Mouse (Mus musculus) lung, postnatal 14 days (tissue): ENCODE data around the gene Phyhipl.

Experiments used
- DNase-seq: peaks from one replicate; pipeline ENCODE4 v3.0.0; 2021

The Phyhipl gene

DNA sequence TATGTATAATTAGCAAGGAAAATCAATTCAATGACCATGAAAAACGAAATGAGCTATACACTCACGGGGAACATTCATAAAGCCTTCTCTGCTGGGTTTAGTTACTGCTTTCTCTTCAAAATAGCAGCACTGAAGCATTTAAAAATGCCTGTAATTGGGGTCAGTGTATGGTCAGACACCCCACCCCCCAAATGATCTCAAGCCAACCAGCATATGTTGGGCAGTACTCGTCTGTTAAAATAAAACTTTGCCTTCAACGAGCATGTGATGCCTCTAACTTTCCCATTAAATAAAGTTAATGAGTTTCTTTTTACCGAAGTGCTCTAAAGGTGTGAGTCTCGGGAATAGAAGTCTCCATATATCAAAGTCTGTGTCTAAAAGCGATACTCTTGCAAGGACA lies at the start of gene Phyhipl:
Phyhipl (minus strand) TSS at position 138 of the 400 bp plus-strand sequence.
- no peak for DNase-seq

DNA sequence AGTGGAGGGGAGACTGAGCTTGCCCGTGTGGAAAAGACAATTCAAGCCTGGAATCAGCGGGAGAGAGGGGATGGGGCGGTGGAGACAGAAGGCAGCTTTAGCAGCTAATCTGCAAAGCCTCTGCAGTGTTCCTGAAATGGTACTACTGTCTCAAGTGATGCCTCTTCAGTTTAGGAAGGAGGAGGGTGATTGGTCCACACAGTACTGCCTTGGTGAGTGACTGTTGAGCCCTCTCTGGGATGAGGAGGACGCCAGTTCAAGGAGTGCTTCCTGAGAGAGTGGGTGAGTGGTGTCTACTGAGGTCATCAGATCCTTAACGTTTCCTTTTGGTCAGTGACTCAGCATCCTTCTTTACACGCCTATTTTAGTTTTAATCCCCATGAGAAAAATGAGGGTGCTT lies 47.4 kb upstream of the Phyhipl start:
- DNase-seq = no peak

DNA sequence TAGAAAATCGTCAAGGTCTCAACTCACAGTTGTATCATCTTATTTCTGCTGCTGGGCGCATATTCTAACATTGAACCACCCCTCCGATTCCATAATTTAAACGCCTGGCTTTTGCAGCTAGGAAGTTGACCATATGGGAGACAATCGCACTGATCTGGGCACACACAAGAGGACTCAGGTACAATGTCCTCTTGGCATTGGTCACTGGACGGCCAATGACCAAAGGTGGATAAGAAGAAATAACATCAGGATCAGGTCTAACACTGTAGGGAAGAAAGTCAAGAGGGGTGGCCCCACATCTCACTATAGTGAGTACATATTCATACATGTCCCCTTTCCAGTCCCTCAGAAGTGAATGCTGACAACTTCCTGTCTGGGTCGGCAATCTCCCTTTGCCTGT lies 43.8 kb upstream of the Phyhipl start:
- no peak for DNase-seq

DNA sequence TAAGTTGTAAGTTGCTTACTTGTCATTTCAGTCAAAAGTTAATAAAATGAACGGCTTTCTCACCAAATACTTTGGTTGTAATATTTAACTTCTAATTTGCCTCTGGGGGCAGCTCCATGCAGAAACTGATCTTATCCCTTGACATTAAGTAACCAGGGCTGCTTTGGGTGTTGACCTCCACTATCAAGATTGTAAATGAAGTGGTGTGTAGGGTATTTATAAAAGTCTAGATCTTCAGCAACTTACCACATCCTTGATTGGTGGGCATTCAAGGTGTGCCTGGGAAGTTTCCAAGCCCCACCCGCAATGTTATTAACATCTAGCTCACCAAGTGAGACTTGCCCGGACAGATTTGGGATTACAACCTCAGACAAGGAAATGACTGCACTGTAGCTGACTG lies 42.2 kb upstream of the Phyhipl start:
- DNase-seq = no peak

DNA sequence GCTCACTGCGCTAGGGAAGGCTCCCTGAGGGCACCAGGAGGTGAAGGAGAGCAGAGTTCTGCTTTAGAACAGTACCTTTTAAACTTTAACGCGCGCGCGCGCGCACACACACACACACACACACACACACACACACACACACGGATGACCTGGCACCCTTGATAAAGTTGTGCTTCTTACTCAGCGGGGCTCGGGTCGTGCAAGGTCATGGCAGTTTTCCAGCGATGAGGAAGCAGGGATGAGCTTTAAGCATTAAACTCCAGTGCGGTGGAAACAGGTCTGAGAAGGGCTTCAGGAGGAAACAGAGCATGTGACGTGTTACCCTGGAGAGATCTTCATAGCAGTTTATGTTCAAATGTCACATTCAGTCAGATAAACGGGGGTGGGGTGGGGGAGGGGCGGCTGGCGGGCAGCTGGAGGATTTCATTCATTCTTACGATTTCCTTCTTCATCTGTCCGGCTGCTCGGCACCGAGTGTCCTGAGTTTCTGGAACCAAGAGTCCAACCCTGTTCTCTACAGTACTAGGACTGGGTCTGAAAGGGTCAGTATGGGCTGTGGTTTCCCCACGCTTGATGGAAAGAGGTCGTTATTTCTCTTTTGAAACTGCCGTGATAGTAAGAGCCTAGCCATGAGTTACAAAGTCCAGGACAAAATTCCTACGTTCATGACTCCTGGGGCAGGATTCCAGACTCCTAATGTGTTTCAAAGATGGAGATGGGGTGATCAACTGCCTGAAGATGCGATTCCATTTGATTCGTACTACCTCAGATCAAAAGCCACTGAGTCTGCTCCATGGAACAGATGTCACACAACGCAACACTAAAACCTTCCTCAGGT lies 41.2 kb upstream of the Phyhipl start:
- no peak for DNase-seq

DNA sequence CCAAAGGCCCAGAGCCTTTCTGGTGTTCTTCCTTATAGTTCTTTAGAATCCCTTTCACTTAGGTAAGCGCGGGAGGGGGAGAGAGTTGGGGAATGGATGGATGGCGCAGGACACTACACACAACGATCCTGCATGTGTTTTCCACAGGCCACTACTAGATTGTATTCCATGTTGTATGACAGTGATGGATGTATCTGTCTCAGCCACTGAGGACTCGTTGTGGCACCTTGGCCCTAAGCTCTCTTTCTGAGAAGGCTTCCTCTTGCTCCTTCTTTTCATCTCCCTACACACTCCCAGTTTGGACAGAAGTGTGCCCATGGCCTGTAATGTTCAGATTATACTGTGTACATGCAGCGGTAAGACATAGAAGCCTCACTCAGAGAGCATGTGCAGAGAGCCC lies 33.6 kb upstream of the Phyhipl start:
- DNase-seq = no peak

DNA sequence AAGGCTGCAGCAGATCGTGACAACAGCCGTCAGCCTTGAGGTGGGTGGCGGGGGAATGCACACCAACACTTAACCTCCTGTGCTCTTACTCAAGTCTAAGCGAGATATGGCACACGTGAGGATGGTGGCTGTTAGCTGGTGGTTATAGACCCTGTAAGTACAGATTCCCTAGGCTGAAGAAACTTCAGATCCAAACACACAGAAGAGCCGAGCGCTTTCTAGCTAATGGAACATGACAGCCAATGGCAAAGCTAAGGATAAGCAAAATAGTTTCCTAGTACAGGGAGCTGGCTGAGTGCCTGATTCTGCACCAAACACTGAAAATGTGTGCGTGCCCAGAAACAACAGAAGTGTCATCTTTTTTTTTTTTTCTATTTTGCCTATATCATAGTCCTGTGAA lies 33.1 kb upstream of the Phyhipl start:
- DNase-seq = peak; percentile 10

DNA sequence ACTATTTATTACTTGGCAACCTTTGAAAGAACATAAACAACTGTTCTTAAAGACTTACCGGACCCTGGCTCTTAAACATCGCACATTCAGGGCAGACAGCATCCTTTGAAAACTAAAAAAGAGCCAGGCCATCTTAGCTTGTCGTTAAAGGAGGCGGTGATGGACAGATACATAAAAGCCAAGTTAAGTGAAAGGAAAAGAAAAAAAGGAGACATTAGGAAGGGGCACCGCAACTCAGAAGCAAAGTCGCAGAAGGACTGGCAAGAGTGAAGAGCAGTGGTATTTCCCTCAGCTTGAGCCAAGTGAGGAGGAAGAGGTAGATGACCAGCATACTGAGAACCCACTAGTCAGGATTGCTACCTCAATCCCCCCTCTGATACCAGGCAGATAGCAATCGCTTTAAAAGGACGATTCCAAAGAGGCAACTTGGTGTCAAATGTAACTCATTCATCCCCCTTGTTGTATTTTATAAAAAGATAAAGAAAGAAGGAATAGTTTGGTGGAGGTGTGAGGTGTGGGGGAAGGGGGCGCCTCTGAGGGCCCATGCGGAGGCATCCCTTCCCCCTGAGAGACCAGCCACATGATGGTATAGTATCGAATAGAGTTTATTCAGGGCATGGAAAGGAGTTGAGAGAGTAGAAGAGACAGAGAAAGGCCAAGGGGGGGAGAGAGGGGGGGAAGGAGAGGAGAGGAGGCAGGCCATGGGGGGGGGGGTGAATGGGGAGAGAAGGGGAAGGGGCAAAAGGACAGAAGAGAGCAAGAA lies 31.4 kb upstream of the Phyhipl start:
- no peak for DNase-seq

DNA sequence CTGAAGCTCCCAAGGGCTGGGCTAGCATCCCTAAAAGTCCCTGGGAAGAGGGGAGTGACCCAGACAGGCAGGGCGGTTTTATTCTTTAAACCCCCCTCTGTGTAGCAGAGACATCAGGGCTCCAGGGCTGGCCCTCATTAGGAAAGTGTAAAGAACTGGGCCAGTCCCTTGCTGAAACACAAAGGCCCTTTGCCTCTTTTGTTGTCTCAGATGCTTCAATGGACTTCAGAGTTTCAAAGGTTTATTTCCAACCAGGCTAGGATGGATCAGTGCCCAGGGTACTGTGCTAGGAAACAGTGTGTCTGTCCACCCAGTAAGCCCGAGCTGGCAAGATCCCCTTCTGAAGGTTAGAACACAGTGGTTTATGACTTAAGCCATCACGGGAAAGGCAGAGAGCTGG lies 30.7 kb upstream of the Phyhipl start:
- no peak for DNase-seq

DNA sequence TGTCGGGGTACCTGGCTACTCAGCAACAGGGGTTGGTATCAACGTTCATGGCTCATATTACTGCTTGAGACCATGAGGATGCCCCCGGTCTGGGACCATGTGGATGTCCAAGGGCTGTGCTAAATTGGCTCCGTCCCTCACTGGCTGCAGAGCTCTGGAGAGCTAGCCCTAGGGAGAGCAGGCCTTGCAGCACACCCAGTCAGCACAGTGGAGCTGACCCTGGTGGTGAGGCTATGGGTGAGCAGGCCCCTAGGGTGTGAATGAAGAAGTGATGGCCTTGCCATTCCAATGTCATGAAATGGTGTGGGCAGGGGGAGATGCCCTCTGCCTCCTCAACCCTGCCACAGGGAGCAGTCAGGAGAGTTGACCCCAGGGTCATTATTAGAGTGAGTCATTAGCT lies 27.7 kb upstream of the Phyhipl start:
- DNase-seq = no peak

DNA sequence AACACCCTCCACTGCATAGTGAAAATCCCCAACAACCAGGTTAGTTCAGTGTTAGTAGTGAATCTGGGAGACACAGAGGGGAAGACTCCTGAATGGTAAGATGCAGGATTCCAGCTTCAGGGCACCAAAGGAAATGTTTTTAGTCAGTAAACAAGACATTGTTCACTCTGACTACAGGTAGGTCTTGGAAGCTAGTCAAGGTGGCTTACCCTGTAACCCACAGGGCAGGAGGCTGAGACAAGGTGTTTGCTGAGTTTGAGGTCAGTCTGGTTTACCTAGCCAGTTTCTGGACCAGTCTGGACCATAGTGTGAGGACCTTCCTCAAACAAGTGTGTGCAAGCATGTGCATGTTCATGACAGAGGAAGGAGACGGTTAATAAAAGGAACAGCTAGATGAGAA lies 22.2 kb upstream of the Phyhipl start:
- DNase-seq = no peak

DNA sequence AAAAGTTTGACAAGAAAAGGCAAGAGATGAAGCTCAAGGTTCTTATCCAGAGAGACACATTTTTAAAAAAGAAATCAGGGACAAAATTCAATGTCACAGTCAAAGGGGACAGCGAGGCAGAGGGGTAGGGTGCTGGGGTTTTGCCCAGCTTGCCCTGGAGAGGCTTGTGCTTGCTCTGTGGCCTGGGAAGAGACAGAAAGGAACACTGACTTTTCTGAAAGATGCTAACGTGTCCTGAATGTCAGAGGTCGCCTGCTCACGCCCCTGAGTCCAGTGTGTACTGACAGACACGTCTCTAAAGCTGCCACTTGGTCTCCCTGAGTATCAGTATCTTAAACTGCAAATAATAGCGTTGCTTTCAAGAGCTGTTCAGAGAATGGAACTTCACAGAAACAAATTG lies 507 bp upstream of the Phyhipl start:
- DNase-seq = no peak

DNA sequence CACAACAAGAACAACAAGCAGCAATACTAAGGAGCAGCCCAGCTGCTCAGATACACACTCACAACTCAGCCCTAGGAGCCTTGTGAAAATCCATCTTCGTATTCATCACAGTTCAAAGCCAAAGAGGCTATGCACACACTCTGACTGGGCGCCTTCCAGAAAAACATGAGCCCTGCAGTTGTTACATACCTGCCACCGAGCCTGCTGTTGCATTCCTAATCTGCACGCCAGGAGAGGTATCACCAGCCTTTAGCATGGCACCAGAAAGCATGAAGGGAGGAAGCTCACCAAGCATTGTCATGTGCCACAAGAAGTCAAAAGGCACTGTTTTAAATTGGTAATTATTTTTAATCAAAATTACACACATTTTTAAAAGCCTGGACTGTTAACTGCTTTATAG lies 1.1 kb downstream of the Phyhipl start:
- DNase-seq = no peak

DNA sequence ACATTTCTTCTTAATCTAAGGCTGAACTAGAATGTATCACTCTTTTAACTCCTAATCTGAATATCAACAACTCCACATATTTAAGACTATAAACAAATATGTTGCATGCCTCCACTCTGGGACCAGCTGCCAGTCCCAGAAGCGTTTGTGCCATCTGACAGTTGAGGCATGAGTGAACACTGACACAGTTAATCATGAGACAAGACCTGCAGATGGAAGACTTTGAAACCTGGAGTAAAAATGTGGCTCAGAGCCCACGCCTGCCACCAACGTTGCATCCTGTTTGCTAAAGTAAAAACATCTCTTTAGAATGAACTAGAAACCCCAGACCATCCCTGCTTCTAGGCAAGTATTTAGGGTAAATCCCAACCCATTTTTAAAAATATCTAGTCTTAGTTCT lies 1.6 kb downstream of the Phyhipl start:
- no peak for DNase-seq

DNA sequence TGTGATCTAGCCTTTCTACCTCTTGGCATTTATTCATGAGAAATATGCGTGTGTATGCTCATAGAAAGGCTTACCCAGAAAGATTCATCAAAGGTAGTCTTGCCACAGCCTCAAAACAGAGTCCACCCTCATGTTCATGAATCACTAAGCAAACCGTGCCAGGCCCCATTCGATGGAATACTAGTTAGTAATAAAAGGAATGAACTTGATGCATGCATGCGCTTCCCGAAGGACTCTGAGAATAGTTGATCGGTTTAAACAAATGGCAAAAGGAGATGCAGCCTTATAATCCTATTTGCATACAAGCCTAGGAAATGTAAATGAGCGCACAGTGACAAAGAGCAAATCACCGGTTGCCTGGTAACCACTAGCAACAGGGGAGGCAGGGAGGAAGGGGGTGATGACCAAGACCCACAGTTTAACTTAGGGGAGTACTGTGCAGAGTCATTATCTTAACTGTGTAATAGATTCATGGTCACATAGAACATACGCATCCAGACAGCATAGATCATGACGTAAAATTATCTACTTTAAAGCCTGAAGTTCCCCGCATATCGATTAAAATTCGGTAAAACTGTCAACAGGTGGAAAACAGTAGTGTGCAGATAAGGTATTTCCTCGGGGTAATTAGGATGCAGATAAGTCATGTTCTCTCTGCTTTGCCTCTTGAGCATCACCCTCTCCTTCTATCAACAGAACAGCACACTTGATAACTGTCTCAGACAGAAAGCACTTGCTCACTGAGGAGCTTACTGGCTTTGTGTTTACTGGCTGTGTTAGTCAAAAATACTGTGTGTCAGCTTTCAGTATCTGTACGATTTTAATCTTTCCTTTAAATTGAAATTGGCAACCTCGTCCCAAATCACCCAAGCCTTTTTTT lies 3.8 kb downstream of the Phyhipl start:
- no peak for DNase-seq

DNA sequence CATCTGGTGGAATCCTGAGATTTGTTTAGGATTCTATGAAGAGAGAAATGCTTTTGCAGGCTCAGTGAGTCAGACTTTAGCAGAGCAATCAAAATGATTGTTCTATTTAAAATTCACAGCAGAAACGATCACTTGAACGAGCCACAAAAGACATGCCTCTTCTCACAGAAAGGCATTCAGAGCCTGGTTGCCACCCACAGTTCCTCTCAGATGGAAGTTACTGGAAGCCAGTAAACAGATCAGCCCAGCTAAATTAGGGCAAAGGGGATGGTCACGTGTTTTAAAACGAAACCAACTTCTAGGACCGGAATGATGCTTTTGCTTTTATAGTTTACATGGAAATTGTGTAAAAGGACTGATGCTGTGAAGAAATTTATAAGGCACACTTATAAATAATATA lies 6.9 kb downstream of the Phyhipl start:
- DNase-seq = peak; percentile 1

DNA sequence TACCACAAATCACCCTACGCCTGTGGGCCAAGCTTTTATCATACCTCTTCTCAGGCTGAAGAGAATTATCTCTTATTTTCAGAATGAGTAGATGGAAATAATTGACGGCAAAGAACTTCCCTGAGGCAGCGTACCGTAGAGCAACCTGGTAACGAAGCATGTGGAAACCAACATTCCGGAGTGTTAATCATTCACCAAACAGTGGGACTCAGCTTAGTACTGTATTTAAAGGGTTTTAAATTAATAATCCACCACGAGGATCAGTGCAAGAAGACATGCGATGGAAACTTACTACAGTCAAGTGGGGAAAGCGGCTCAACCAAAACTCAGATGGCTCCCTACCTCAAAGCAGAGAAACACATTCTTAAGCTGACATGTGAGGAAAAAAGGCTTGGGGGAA lies 12.6 kb downstream of the Phyhipl start:
- DNase-seq = no peak

DNA sequence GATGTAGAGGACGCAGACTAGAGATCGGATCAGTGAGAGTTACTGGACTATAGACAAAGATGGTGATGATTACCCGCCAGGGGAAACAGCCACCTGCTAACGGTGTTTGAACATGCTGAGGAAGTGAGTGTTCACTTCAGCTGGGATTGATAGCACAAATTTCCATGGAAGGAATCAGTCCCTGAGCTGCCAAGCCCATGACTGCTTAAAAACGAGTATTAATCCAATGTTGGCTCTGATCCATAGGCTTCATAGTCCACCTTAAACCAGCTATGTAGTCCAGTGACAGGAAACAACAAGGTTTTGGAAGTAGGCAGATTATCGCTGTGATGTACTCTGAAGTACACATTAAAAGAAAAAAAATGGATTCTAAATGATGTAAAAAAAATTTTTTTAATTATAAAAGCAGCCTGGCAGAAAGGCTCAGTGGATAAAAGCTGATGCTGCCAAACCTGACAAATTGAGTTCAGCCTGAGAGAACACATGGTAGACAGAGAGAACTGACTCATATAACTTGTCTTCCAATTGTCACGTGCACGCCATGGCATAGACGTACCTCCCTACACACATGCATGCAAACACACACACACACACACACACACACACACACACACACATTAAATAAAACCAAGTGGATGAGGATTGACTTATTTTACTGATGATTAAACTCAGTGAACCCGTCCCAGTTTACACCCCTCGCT lies 14.7 kb downstream of the Phyhipl start:
- no peak for DNase-seq

DNA sequence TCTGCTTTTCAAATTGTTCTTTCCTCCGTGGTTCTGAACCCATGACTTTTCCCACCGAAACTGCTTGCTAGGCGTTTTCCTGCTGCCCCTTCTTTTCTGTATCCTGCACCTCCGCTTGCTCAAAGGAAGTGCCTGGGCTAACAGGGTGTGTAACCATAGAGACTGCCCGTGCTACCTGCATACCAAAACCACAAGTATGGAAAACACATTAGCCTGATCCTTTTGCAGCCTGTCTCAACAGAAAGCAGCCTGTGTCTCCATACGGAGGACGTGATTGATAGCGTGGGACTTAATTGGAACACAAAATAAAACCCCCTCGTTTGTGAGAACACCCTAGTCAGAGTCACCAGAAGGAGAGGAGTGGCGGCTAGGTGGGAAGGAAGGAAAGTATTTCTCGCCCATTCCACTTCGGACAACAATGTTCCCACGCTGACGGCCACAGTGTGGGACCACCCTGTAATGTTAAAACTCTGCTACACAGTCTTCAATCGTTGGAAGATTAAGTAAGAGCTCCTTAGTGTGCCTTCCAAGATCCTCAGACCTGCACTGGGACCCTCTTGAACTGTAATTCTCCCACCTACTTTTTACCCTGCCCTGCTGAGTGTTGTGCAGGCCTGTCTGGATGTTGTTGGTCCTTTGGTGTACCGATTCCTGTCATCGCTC lies 15.6 kb downstream of the Phyhipl start:
- DNase-seq = no peak

DNA sequence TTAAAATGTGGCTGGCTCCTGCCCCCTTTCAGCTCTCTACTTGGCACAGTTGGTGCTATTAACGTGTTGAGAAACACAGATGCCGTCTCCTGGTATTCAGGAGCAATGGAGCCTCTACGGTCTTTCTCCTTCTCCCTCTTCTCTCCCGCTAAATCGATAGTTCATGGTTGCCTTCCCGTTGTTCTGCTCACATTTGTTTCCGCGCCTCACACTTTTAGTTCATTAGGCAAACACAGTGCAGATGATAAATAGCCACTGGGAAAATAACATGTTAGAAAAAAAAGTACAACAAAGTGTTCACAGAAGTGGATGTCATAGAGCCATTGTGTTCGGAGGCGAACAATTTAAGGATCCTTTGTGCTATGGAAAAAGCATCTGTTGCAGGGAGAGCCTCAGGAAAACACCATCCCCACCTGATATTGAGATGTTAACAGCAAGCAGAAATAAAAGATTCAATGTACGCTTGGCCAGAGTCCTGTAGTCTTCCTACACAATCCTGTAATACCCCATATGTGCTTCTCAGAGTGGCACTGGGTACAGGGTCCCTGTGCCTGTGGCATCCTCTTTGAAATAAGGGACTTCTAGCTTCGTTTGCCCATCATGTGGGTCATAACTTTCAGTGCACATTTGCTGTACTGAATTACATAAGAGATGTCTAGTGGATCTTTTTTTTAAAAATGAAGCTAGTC lies 18.0 kb downstream of the Phyhipl start:
- DNase-seq = no peak

DNA sequence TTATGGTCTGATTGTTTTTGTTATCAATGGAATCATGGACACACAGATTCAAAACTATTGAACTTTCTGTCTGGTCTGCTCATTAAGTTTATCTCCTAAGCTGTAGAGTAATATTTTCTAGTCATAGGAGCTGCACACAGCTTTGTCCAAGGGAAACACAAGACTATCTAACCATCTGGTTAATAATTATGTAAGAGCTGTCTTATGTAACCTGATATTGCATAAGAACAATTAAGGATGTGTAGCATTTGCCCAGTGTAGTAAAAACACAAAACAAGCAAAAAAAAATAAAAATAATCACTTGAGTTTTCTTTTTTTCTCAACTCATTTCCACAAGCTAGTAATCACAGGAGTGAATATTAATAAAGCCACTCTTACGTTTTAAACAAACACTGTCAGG lies 20.5 kb downstream of the Phyhipl start:
- DNase-seq = no peak

DNA sequence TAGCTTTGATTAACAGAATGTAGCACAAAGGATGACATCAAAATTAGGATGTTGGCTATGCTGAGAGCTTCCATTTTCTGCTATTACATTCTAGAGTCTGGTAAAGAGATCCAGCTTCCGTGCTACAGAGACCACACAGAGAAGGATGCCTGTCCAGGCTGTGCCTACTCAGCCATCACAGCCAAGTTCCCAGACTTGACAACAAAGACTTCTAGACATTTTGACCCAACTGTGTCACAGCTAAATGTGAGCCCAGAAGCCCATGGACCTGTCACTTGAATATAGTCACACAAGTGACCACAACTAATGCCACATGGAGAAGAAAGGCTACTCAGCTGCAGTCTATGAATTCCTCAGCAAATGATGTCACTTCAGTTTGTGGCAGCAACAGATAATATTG lies 24.6 kb downstream of the Phyhipl start:
- DNase-seq = no peak
